Mouse (Mus musculus) embryonic facial prominence, embryonic 12.5 days (tissue): Measurements from ENCODE around the gene Egln1. TPM values are rescaled to one million over a fixed set of nuclear protein-coding genes. Genes with fewer than 3 reads are reported as not detected.

Source experiments
- ATAC-seq: fragments of 200-750 bp; cut with Nextera tagmentation; 2 replicates; pipeline ENCODE4 v1.8.0; 2017; ENCODE audit not compliant: insufficient number of reproducible peaks, insufficient read depth, low FRiP score, low TSS enrichment
- H3K27ac ChIP-seq: fragments of 300-500 bp; sonication (generic); 2 replicates; pipeline ENCODE4 v1.5.1; 2016; ENCODE audit warnings: mild to moderate bottlenecking
- H3K27me3 ChIP-seq: fragments of 300-500 bp; sonication (generic); 2 replicates; pipeline ENCODE4 v1.6.1; 2016; ENCODE audit warnings: mild to moderate bottlenecking, moderate library complexity
- H3K36me3 ChIP-seq: fragments of 300-500 bp; sonication (generic); 2 replicates; pipeline ENCODE4 v1.6.1; 2016; ENCODE audit warnings: mild to moderate bottlenecking
- H3K4me1 ChIP-seq: fragments of 300-500 bp; sonication (generic); 2 replicates; pipeline ENCODE4 v1.6.1; 2016
- H3K4me2 ChIP-seq: fragments of 300-500 bp; sonication (generic); replicated peaks from 2 replicates; pipeline ENCODE4 v1.6.1; 2016; ENCODE audit warnings: mild to moderate bottlenecking, moderate library complexity
- H3K4me3 ChIP-seq: fragments of 300-500 bp; sonication (generic); 2 replicates; pipeline ENCODE4 v1.5.1; 2016; ENCODE audit warnings: mild to moderate bottlenecking
- H3K9ac ChIP-seq: fragments of 300-500 bp; sonication (generic); 2 replicates; pipeline ENCODE4 v1.6.1; 2016; ENCODE audit warnings: mild to moderate bottlenecking, moderate library complexity
- H3K9me3 ChIP-seq: fragments of 300-500 bp; sonication (generic); 2 replicates; pipeline ENCODE4 v1.6.1; 2016; ENCODE audit warnings: mild to moderate bottlenecking, moderate library complexity
- WGBS: fragments of 180-500 bp; shearing (Covaris S2); methylation state at CpG from one replicate; pipeline ENCODE4 v1.1.7; 2016; 5-methylcytosine and 5-hydroxymethylcytosine counted together
- polyA plus RNA-seq: library from polyadenylated mRNA; unstranded; fragments of >200 nt; fragmentation: Nextera tagmentation; extraction: Ambion mirVana; gene quantifications from 2 replicates; pipeline ENCODE4 v1.2.1, GENCODE M21; 2016

Egln1 gene
- polyA plus RNA-seq, 1 experiment from 2014 or later = 15.6 TPM

GRCm38 (mm10) chr8:124964966-124965365, 15.8 kb upstream of the Egln1 start:
- Histone ChIP-seq H3K4me2 (no peak overlapping the region), H3K4me1 (peaks cover 8% of the 10 kb centered on the region; the same call in 1 of the 2 replicates), H3K27me3 (no peaks in the 10 kb centered on the region), H3K36me3 (no peaks in the 10 kb centered on the region), H3K9me3 (no peaks in the 10 kb centered on the region), H3K9ac (no peak overlapping the region), H3K27ac (no peak overlapping the region), H3K4me3 (no peak overlapping the region)
- 91% methylated on average over 8 of the region's 8 CpGs for WGBS
- no peak for ATAC-seq

- H3K4me2 ChIP-seq = no peak overlapping the region
- 92% methylated on average over 5 of the region's 5 CpGs for WGBS
These were observed 14.1 kb upstream of the Egln1 start for GRCm38 (mm10) chr8:124963246-124963645.

GRCm38 (mm10) chr8:124960226-124960880, 11.2 kb upstream of the Egln1 start:
- no peaks in the 10 kb centered on the region for H3K36me3 ChIP-seq
- H3K27ac ChIP-seq = no peak overlapping the region
- H3K4me1 ChIP-seq = peaks cover 13% of the 10 kb centered on the region; the same call in 1 of the 2 replicates
- H3K4me2 ChIP-seq = no peak overlapping the region
- no peaks in the 10 kb centered on the region for H3K27me3 ChIP-seq
- H3K9ac ChIP-seq = no peak overlapping the region
- H3K4me3 ChIP-seq = no peak overlapping the region
- no peak for ATAC-seq
- no peaks in the 10 kb centered on the region for H3K9me3 ChIP-seq
- WGBS = 26% methylated on average over 8 of the region's 8 CpGs

More at GRCm38 (mm10) chr8:124963246-124963645, 14.1 kb upstream of the Egln1 start:
- no peak for ATAC-seq
- Histone ChIP-seq H3K9ac (no peak overlapping the region), H3K4me3 (no peak overlapping the region), H3K27me3 (no peaks in the 10 kb centered on the region), H3K36me3 (no peaks in the 10 kb centered on the region), H3K4me1 (peaks cover 13% of the 10 kb centered on the region; the same call in 1 of the 2 replicates), H3K9me3 (no peaks in the 10 kb centered on the region), H3K27ac (no peak overlapping the region)

- no peak overlapping the region for H3K4me2 ChIP-seq
- no peaks in the 10 kb centered on the region for H3K36me3 ChIP-seq
- H3K9ac ChIP-seq = no peak overlapping the region
- WGBS = 60% methylated on average over 8 of the region's 8 CpGs
- H3K4me1 ChIP-seq = peaks cover 13% of the 10 kb centered on the region; the same call in 1 of the 2 replicates
- H3K27me3 ChIP-seq = no peaks in the 10 kb centered on the region
- ATAC-seq = peak; percentile 67
- no peak overlapping the region for H3K4me3 ChIP-seq
- no peaks in the 10 kb centered on the region for H3K9me3 ChIP-seq
- H3K27ac ChIP-seq = no peak overlapping the region
These were observed 10.5 kb upstream of the Egln1 start for GRCm38 (mm10) chr8:124959462-124960225.

GRCm38 (mm10) chr8:124954572-124955082, 5.5 kb upstream of the Egln1 start:
- Histone ChIP-seq H3K27ac (no peak overlapping the region), H3K27me3 (no peaks in the 10 kb centered on the region), H3K36me3 (no peaks in the 10 kb centered on the region), H3K9me3 (no peaks in the 10 kb centered on the region), H3K4me2 (no peak overlapping the region), H3K9ac (no peak overlapping the region), H3K4me3 (no peak overlapping the region), H3K4me1 (peaks cover 10% of the 10 kb centered on the region)
- 70% methylated on average over 8 of the region's 8 CpGs for WGBS
- no peak for ATAC-seq

- no peaks in the 10 kb centered on the region for H3K36me3 ChIP-seq
- H3K9ac ChIP-seq = no peak overlapping the region
- H3K4me2 ChIP-seq = no peak overlapping the region
- no peaks in the 10 kb centered on the region for H3K9me3 ChIP-seq
- WGBS = 80% methylated on average over 7 of the region's 7 CpGs
- H3K27me3 ChIP-seq = no peaks in the 10 kb centered on the region
- no peak overlapping the region for H3K4me3 ChIP-seq
- ATAC-seq = no peak
- H3K4me1 ChIP-seq = peaks cover 8% of the 10 kb centered on the region
- H3K27ac ChIP-seq = no peak overlapping the region
These were observed 4.1 kb upstream of the Egln1 start for GRCm38 (mm10) chr8:124953188-124953587.

GRCm38 (mm10) chr8:124950865-124951264, 1.7 kb upstream of the Egln1 start:
- WGBS = 50% methylated on average over 2 of the region's 2 CpGs
- peaks cover 23% of the 10 kb centered on the region for H3K4me1 ChIP-seq
- H3K4me2 ChIP-seq = peak overlapping the region; percentile 51
- no peaks in the 10 kb centered on the region for H3K9me3 ChIP-seq
- H3K9ac ChIP-seq = peak overlapping the region; percentile 93; the same call in 1 of the 2 replicates
- ATAC-seq = no peak
- H3K4me3 ChIP-seq = peak overlapping the region; percentile 89; the same call in 1 of the 2 replicates
- H3K27ac ChIP-seq = peak overlapping the region; percentile 96; the same call in 1 of the 2 replicates
- no peaks in the 10 kb centered on the region for H3K27me3 ChIP-seq
- no peaks in the 10 kb centered on the region for H3K36me3 ChIP-seq

GRCm38 (mm10) chr8:124950069-124950456, 939 bp upstream of the Egln1 start:
- ATAC-seq = no peak

GRCm38 (mm10) chr8:124948733-124949111, 402 bp downstream of the Egln1 start:
- no peak for ATAC-seq
- H3K27me3 ChIP-seq = no peaks in the 10 kb centered on the region
- peak overlapping the region; percentile 96 for H3K27ac ChIP-seq
- H3K36me3 ChIP-seq = 0 out of 2 replicates have a peak, but pooled peaks cover 4% of the 10 kb centered on the region
- peak overlapping the region; percentile 75 for H3K4me2 ChIP-seq
- H3K9ac ChIP-seq = peak overlapping the region; percentile 93
- peaks cover 31% of the 10 kb centered on the region for H3K4me1 ChIP-seq
- peak overlapping the region; percentile 89 for H3K4me3 ChIP-seq
- 1% methylated on average over 51 of the region's 62 CpGs for WGBS
- H3K9me3 ChIP-seq = no peaks in the 10 kb centered on the region

More at GRCm38 (mm10) chr8:124950069-124950456, 939 bp upstream of the Egln1 start:
- WGBS = 39% methylated on average over 10 of the region's 10 CpGs
- peak overlapping the region; percentile 93 for H3K9ac ChIP-seq
- no peaks in the 10 kb centered on the region for H3K27me3 ChIP-seq
- peaks cover 26% of the 10 kb centered on the region for H3K4me1 ChIP-seq
- peak overlapping the region; percentile 89 for H3K4me3 ChIP-seq
- H3K36me3 ChIP-seq = no peaks in the 10 kb centered on the region
- H3K4me2 ChIP-seq = peak overlapping the region; percentile 51
- no peaks in the 10 kb centered on the region for H3K9me3 ChIP-seq
- H3K27ac ChIP-seq = peak overlapping the region; percentile 96

GRCm38 (mm10) chr8:124947865-124948732, 1.0 kb downstream of the Egln1 start:
- Histone ChIP-seq H3K36me3 (0 out of 2 replicates have a peak, but pooled peaks cover 4% of the 10 kb centered on the region), H3K9me3 (no peaks in the 10 kb centered on the region), H3K27ac (peak overlapping the region; percentile 96), H3K4me3 (peak overlapping the region; percentile 89), H3K27me3 (no peaks in the 10 kb centered on the region), H3K4me1 (peaks cover 31% of the 10 kb centered on the region), H3K9ac (peak overlapping the region; percentile 93), H3K4me2 (peak overlapping the region; percentile 75)
- no peak for ATAC-seq
- under 1% methylated on average over 62 of the region's 67 CpGs for WGBS

GRCm38 (mm10) chr8:124944406-124944805, 4.7 kb downstream of the Egln1 start:
- no peaks in the 10 kb centered on the region for H3K27me3 ChIP-seq
- H3K9me3 ChIP-seq = no peaks in the 10 kb centered on the region
- peaks cover 23% of the 10 kb centered on the region for H3K4me1 ChIP-seq
- no peak for ATAC-seq
- 48% methylated on average over 7 of the region's 7 CpGs for WGBS
- no peak overlapping the region for H3K4me2 ChIP-seq
- H3K4me3 ChIP-seq = no peak overlapping the region
- peaks cover 19% of the 10 kb centered on the region for H3K36me3 ChIP-seq
- no peak overlapping the region for H3K27ac ChIP-seq
- H3K9ac ChIP-seq = no peak overlapping the region
